8 mouse cellular contexts compared by ENCODE assay signal in the genomic region with DNA sequence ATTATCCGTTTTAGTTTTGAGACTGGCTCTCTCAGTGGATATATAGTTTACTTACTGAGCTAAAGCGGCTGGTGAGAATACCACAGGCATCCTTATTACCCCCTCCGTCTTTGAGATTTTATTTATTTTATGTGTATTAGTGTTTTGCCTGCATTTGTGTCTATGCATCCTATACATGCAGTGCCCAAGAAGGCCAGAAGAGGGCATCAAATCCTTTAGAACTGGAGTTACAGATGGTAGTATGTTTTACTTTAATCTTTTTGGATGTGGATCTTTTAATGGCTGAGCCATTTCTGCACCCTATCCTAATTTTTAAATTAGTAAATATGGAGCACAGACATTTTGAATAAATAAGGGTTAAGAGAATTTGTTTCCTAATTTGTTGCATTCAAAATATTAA.
DNase-seq lines count a peak whose midpoint lies in the region; ATAC-seq and TF ChIP-seq lines count a peak whose summit lies in the region.
"Had no signal": no experiment of that assay in that cellular context is flagged by ENCODE, and none has a peak within 500 bp of the region (broad histone marks: within the 10 kb centered on the region; RNA-seq: fewer than 3 reads in every experiment).

No protein-coding gene starts in this region.

- H3K79me2 ChIP-seq in C2C12 (ENCODE audit: control insufficient read depth, insufficient read depth): no peaks in the 10 kb centered on the region

- no peaks in the 10 kb centered on the region for H3K27me3 ChIP-seq in C2C12 (ENCODE audit: control insufficient read depth, insufficient read depth, insufficient read length)
- H3K27me3 ChIP-seq in E14TG2a.4 (ENCODE audit: insufficient read depth, low read length): no peaks in the 10 kb centered on the region
- no peaks in the 10 kb centered on the region for H3K27me3 ChIP-seq in forebrain, postnatal 0 days (ENCODE audit: insufficient read depth, low read length)
- H3K27me3 ChIP-seq: hindbrain, embryonic 15.5 days had no signal

- H3K4me3 ChIP-seq in C2C12 (ENCODE audit: insufficient read depth, poor library complexity, severe bottlenecking) (no peak overlapping the region), E14TG2a.4 (replicated peaks; ENCODE audit: low read length) (no peak overlapping the region)
- no peak overlapping the region for H3K4me3 ChIP-seq in forebrain, postnatal 0 days (ENCODE audit: low read depth, low read length)
- H3K4me3 ChIP-seq: hindbrain, embryonic 15.5 days had no signal

- H3K27ac ChIP-seq in forebrain, postnatal 0 days (ENCODE audit: low read depth, low read length): no peak overlapping the region
- H3K27ac ChIP-seq: hindbrain, embryonic 15.5 days had no signal

- H3K9ac ChIP-seq in forebrain, postnatal 0 days: no peak overlapping the region
- H3K9ac ChIP-seq: hindbrain, embryonic 15.5 days had no signal

- H3K79me3 ChIP-seq in C2C12 (ENCODE audit: low read depth): no peaks in the 10 kb centered on the region

- WGBS in forebrain, postnatal 0 days: 22% methylated on average over 3 of the region's 3 CpGs
- 11% methylated on average over 3 of the region's 3 CpGs for WGBS in large intestine, adult 2 months

- no peak overlapping the region for H3K4me2 ChIP-seq in forebrain, postnatal 0 days (ENCODE audit: low read depth)
- H3K4me2 ChIP-seq: hindbrain, embryonic 15.5 days had no signal

- H3K4me1 ChIP-seq in E14TG2a.4 (replicated peaks; ENCODE audit: low read depth, low read length): no peaks in the 10 kb centered on the region
- no peaks in the 10 kb centered on the region for H3K4me1 ChIP-seq in forebrain, postnatal 0 days (ENCODE audit: insufficient read depth)
- H3K4me1 ChIP-seq: hindbrain, embryonic 15.5 days had no signal

- ATAC-seq in forebrain, postnatal 0 days: peak; percentile 63; the same call in 1 of the 2 replicates

- H3K9me3 ChIP-seq in E14TG2a.4 (ENCODE audit: low read length): no peaks in the 10 kb centered on the region
- no peaks in the 10 kb centered on the region for H3K9me3 ChIP-seq in forebrain, postnatal 0 days (ENCODE audit: low read length)
- H3K9me3 ChIP-seq: hindbrain, embryonic 15.5 days had no signal

- DNase-seq in c-Kit-positive CD71-positive TER-119-negative erythroid progenitor cells, embryonic 14.5 days (ENCODE audit: low read depth): peak; percentile 58
- peak; percentile 85 for DNase-seq in forebrain, postnatal 0 days
- peak; percentile 28 for DNase-seq in large intestine, adult 2 months (ENCODE audit: low read depth, low spot score)
- peak; percentile 5 to 28 for DNase-seq in lung, adult 18-20 months
- peak; percentile 85 for DNase-seq in right cerebral cortex, postnatal 4 days

- no peak overlapping the region for H3ac ChIP-seq in C2C12 (ENCODE audit: control insufficient read depth, insufficient read length, low read depth)

- peak; percentile 1 for TF ChIP-seq CTCF in C2C12 (IDR thresholded peaks at IDR 0.05; ENCODE audit: control insufficient read depth, insufficient read depth, insufficient read length)
- peak; percentile 80 for TF ChIP-seq CTCF in E14TG2a.4 (conservative IDR thresholded peaks at IDR 0.05; ENCODE audit: low read length)
- peak; percentile 86 for TF ChIP-seq CTCF in forebrain, postnatal 0 days (IDR thresholded peaks at IDR 0.05; ENCODE audit: low read depth)

- H3K36me3 ChIP-seq in C2C12 (ENCODE audit: control insufficient read depth, insufficient read depth) (no peaks in the 10 kb centered on the region), E14TG2a.4 (ENCODE audit: insufficient read depth, low read length) (no peaks in the 10 kb centered on the region)
- H3K36me3 ChIP-seq in forebrain, postnatal 0 days (ENCODE audit: insufficient read depth): no peaks in the 10 kb centered on the region
- H3K36me3 ChIP-seq: hindbrain, embryonic 15.5 days had no signal

TF ChIP-seq in C2C12, 6 proteins besides CTCF, POLR2A, EP300 and RAD21:
- TF ChIP-seq MYOG (IDR thresholded peaks at IDR 0.05; ENCODE audit: control insufficient read depth, extremely low read depth, insufficient read length) (no peak), MYOD1 (IDR thresholded peaks at IDR 0.05; ENCODE audit: control insufficient read depth, insufficient read length, low read depth) (no peak), CEBPB (IDR thresholded peaks at IDR 0.05; ENCODE audit: low read depth) (no peak), USF1 (IDR thresholded peaks at IDR 0.05; ENCODE audit: low read depth) (no peak), MAX (IDR thresholded peaks at IDR 0.05) (no peak), FOSL1 (IDR thresholded peaks at IDR 0.05; ENCODE audit: insufficient read depth, low read length, poor library complexity, severe bottlenecking) (no peak)

Comparison
In these comparisons a context has a peak if more than half of its experiments do, and no peak if none do; other contexts are left out.
1. CTCF ChIP-seq: peak in every context shown above with its lines; median percentile 86 in forebrain, postnatal 0 days; 80 in E14TG2a.4; 1 in C2C12.
2. DNase-seq: peak in every context shown above with its lines; median percentile 85 in forebrain, postnatal 0 days; 85 in right cerebral cortex, postnatal 4 days; 58 in c-Kit-positive CD71-positive TER-119-negative erythroid progenitor cells, embryonic 14.5 days; 28 in large intestine, adult 2 months; 16 in lung, adult 18-20 months.